15 mouse cellular contexts compared by ENCODE assay signal in genomic region chr19:6937541-6938465, GRCm38 (mm10). TPM values are rescaled to one million over a fixed set of nuclear protein-coding genes. Genes with fewer than 3 reads are reported as not detected.
DNase-seq lines count a peak whose midpoint lies in the region; ATAC-seq and TF ChIP-seq lines count a peak whose summit lies in the region.
"Had no signal": no experiment of that assay in that cellular context is flagged by ENCODE, and none has a peak within 500 bp of the region (broad histone marks: within the 10 kb centered on the region; RNA-seq: fewer than 3 reads in every experiment).

No protein-coding gene starts in this region.

- TF ChIP-seq POLR2A in cerebellum, adult 2 months (IDR thresholded peaks at IDR 0.05; ENCODE audit: borderline replicate concordance, insufficient read depth, low read length): no peak
- 0 out of 2 replicates have a peak, but pooled peaks have one; percentile 13 for TF ChIP-seq POLR2A in embryonic fibroblast, embryonic 13.5 days (IDR thresholded peaks at IDR 0.05; ENCODE audit: low read depth, low read length)

- H3K9ac ChIP-seq in kidney, postnatal 0 days (ENCODE audit: low read depth, low read length): peak overlapping the region; percentile 38; the same call in 1 of the 2 replicates

- peaks cover 15% of the 10 kb centered on the region for H3K27me3 ChIP-seq in kidney, postnatal 0 days (ENCODE audit: insufficient read depth, low read length)
- H3K27me3 ChIP-seq in cerebellum, adult 2 months (ENCODE audit: control insufficient read depth, insufficient read depth, low read length): no peaks in the 10 kb centered on the region

- no peaks in the 10 kb centered on the region for H3K36me3 ChIP-seq in kidney, postnatal 0 days (ENCODE audit: insufficient read depth, low read length)
- H3K36me3 ChIP-seq: hindbrain, embryonic 12.5 days had no signal

- no peak overlapping the region for H3K4me3 ChIP-seq in gastrocnemius, adult 2 months
- no peak overlapping the region for H3K4me3 ChIP-seq in kidney, postnatal 0 days (replicated peaks; ENCODE audit: low read depth, low read length)
- H3K4me3 ChIP-seq in cerebellum, adult 2 months (replicated peaks; ENCODE audit: insufficient read depth, low read depth, low read length): peak overlapping the region; percentile 8
- no peak overlapping the region for H3K4me3 ChIP-seq in embryonic fibroblast, embryonic 13.5 days (ENCODE audit: insufficient read depth, low read length)
- H3K4me3 ChIP-seq: hindbrain, embryonic 12.5 days had no signal

- H3K9me3 ChIP-seq in kidney, postnatal 0 days (replicated peaks; ENCODE audit: low read length): no peaks in the 10 kb centered on the region
- H3K9me3 ChIP-seq: hindbrain, embryonic 12.5 days had no signal

- intact Hi-C loops in gastrocnemius, adult 2 months (cut with DNase I): no loop called here

- no peak for TF ChIP-seq CTCF in gastrocnemius, adult 2 months (IDR thresholded peaks at IDR 0.05)
- TF ChIP-seq CTCF in kidney, postnatal 0 days (IDR thresholded peaks at IDR 0.05; ENCODE audit: low read depth): no peak
- TF ChIP-seq CTCF in cerebellum, adult 2 months (IDR thresholded peaks at IDR 0.05; ENCODE audit: borderline replicate concordance, insufficient read depth, low read depth, low read length): no peak
- TF ChIP-seq CTCF in embryonic fibroblast, embryonic 13.5 days (IDR thresholded peaks at IDR 0.05; ENCODE audit: borderline replicate concordance, insufficient read depth, low read length): no peak

- WGBS in kidney, postnatal 0 days: 68% methylated on average over 16 of the region's 16 CpGs
- WGBS in cerebellum, adult 2 months: 16% methylated on average over 16 of the region's 16 CpGs

- peaks cover 26% of the 10 kb centered on the region for H3K4me1 ChIP-seq in kidney, postnatal 0 days (replicated peaks; ENCODE audit: insufficient read depth, low read length)
- H3K4me1 ChIP-seq in cerebellum, adult 2 months (ENCODE audit: control insufficient read depth, insufficient read depth, low read length): peaks cover 34% of the 10 kb centered on the region
- peaks cover 5% of the 10 kb centered on the region; the same call in 1 of the 2 replicates for H3K4me1 ChIP-seq in embryonic fibroblast, embryonic 13.5 days (ENCODE audit: control insufficient read depth, insufficient read depth, low read length)

- ATAC-seq in kidney, postnatal 0 days (replicated peaks; ENCODE audit: low FRiP score, low read depth): no peak
- ATAC-seq: midbrain, embryonic 16.5 days had no signal

- H3K27ac ChIP-seq in gastrocnemius, adult 2 months: peak overlapping the region; percentile 48
- H3K27ac ChIP-seq in kidney, postnatal 0 days: no peak overlapping the region
- H3K27ac ChIP-seq in cerebellum, adult 2 months (ENCODE audit: insufficient read depth, low read length): peak overlapping the region; percentile 77
- H3K27ac ChIP-seq in embryonic fibroblast, embryonic 13.5 days (ENCODE audit: insufficient read depth, low read length): no peak overlapping the region
- H3K27ac ChIP-seq: hindbrain, embryonic 12.5 days had no signal

- H3K4me2 ChIP-seq in kidney, postnatal 0 days (ENCODE audit: low read length): no peak overlapping the region
- H3K4me2 ChIP-seq: hindbrain, embryonic 12.5 days; liver, embryonic 11.5 days had no signal

- peak; percentile 41 for DNase-seq in gastrocnemius, adult 2 months
- no peak for DNase-seq in gastrocnemius, postnatal 4 days (ENCODE audit: low spot score in 2 of 2)
- peak; percentile 61 for DNase-seq in kidney, postnatal 0 days (ENCODE audit: low spot score)
- no peak for DNase-seq in kidney, postnatal 36 days
- peak; percentile 76 to 80 for DNase-seq in cerebellum, adult 2 months
- DNase-seq in urinary bladder, postnatal 25 days (ENCODE audit: low spot score): no peak
- no peak for DNase-seq in embryo, embryonic 10 days (ENCODE audit: low spot score)
- DNase-seq: adrenal gland, postnatal 10 days; gastrocnemius, postnatal 14 days; lung, postnatal 4 days had no signal

RNA-seq across cellular contexts. Expression of gene Kcnk4, which starts 3.5 kb away (rescaled TPM):
- not detected for total RNA-seq in gastrocnemius, adult 2 months (2021)
- under 1 TPM in 1 of 2 experiments, not detected in 1; 0.39 TPM for total RNA-seq in gastrocnemius, postnatal 4 days (2021)
- 0.46 and 0.69 TPM in 2 replicates for polyA plus RNA-seq in kidney, postnatal 0 days (2015; fragmentation: Nextera tagmentation; extraction: Ambion mirVana)
- polyA plus RNA-seq in cerebellum, adult 2 months (2012; rRNA removed): 5.8 and 5.9 TPM in 2 replicates
- not detected in 2 replicates for polyA plus RNA-seq in embryonic fibroblast, embryonic 13.5 days (2011; ENCODE audit: insufficient read length, low read depth, missing spikeins)
- total RNA-seq: common myeloid progenitor, adult 5-6 weeks; gastrocnemius, postnatal 14 days had no signal

RNA-seq across cellular contexts. Expression of gene Bad, which starts 3.9 kb away (rescaled TPM):
- total RNA-seq in gastrocnemius, adult 2 months (2021): 10 to 100 TPM; 10.8 to 14.4 TPM
- 10 to 100 TPM; 31.6 to 34.4 TPM for total RNA-seq in gastrocnemius, postnatal 4 days (2021)
- 75.8 and 76.5 TPM in 2 replicates for polyA plus RNA-seq in kidney, postnatal 0 days (2015; fragmentation: Nextera tagmentation; extraction: Ambion mirVana)
- 71.6 and 73.8 TPM in 2 replicates for polyA plus RNA-seq in cerebellum, adult 2 months (2012; rRNA removed)
- polyA plus RNA-seq in embryonic fibroblast, embryonic 13.5 days (2011; ENCODE audit: insufficient read length, low read depth, missing spikeins): 31.0 and 40.3 TPM in 2 replicates

RNA-seq across cellular contexts. Expression of gene Gpr137, which starts 4.5 kb away (rescaled TPM):
- total RNA-seq in gastrocnemius, adult 2 months (2021): 10 to 100 TPM in 1 of 2 experiments, 1 to 10 TPM in 1; 8.2 to 13.8 TPM
- total RNA-seq in gastrocnemius, postnatal 4 days (2021): 10 to 100 TPM; 13.7 to 14.4 TPM
- 32.6 and 33.1 TPM in 2 replicates for polyA plus RNA-seq in kidney, postnatal 0 days (2015; fragmentation: Nextera tagmentation; extraction: Ambion mirVana)
- polyA plus RNA-seq in cerebellum, adult 2 months (2012; rRNA removed): 125 and 127 TPM in 2 replicates
- polyA plus RNA-seq in embryonic fibroblast, embryonic 13.5 days (2011; ENCODE audit: insufficient read length, low read depth, missing spikeins): 26.5 and 26.7 TPM in 2 replicates

RNA-seq across cellular contexts. Expression of gene Catsperz, which starts 12.6 kb away (rescaled TPM):
- total RNA-seq in gastrocnemius, adult 2 months (2021): not detected
- not detected for total RNA-seq in gastrocnemius, postnatal 4 days (2021)
- 3.9 and 4.0 TPM in 2 replicates for polyA plus RNA-seq in kidney, postnatal 0 days (2015; fragmentation: Nextera tagmentation; extraction: Ambion mirVana)
- polyA plus RNA-seq in cerebellum, adult 2 months (2012; rRNA removed): 2.8 and 3.2 TPM in 2 replicates
- 0.57 TPM in 1 of 2 replicates, not detected in the other for polyA plus RNA-seq in embryonic fibroblast, embryonic 13.5 days (2011; ENCODE audit: insufficient read length, low read depth, missing spikeins)
- total RNA-seq: common myeloid progenitor, adult 5-6 weeks; gastrocnemius, postnatal 14 days had no signal
- polyA plus RNA-seq: hindbrain, embryonic 12.5 days had no signal

RNA-seq across cellular contexts. Expression of gene Esrra, which starts 16.2 kb away (rescaled TPM):
- 100 to 1,000 TPM in 1 of 2 experiments, 10 to 100 TPM in 1; 80.0 to 108 TPM for total RNA-seq in gastrocnemius, adult 2 months (2021)
- 10 to 100 TPM; 44.1 to 44.7 TPM for total RNA-seq in gastrocnemius, postnatal 4 days (2021)
- 22.7 and 23.0 TPM in 2 replicates for polyA plus RNA-seq in kidney, postnatal 0 days (2015; fragmentation: Nextera tagmentation; extraction: Ambion mirVana)
- 95.3 and 103 TPM in 2 replicates for polyA plus RNA-seq in cerebellum, adult 2 months (2012; rRNA removed)
- polyA plus RNA-seq in embryonic fibroblast, embryonic 13.5 days (2011; ENCODE audit: insufficient read length, low read depth, missing spikeins): 18.6 and 19.7 TPM in 2 replicates

Comparison
In these comparisons a context has a peak if more than half of its experiments do, and no peak if none do; other contexts are left out.
1. DNase-seq: peak in gastrocnemius, adult 2 months (single experiment), kidney, postnatal 0 days (single experiment) and cerebellum, adult 2 months (2 of 2); none in gastrocnemius, postnatal 4 days (0 of 2), kidney, postnatal 36 days (0 of 2), urinary bladder, postnatal 25 days (single experiment) and embryo, embryonic 10 days (single experiment).
2. H3K27ac ChIP-seq: peak in gastrocnemius, adult 2 months (single experiment) and cerebellum, adult 2 months (single experiment); none in kidney, postnatal 0 days (single experiment) and embryonic fibroblast, embryonic 13.5 days (single experiment).